Mouse (Mus musculus): ENCODE measurements at regions not wholly inside any gene's neighbourhood (a gene's known extent, or its start where the extent isn't known, plus 50 kb on each side); places are given as distances from the start of the nearest gene placed in this dataset.
"Not testable (repeated sequence)": the region's sequence is repeated elsewhere in the genome, so short reads cannot be mapped to it uniquely, and the experiment has no call there.

DNA sequence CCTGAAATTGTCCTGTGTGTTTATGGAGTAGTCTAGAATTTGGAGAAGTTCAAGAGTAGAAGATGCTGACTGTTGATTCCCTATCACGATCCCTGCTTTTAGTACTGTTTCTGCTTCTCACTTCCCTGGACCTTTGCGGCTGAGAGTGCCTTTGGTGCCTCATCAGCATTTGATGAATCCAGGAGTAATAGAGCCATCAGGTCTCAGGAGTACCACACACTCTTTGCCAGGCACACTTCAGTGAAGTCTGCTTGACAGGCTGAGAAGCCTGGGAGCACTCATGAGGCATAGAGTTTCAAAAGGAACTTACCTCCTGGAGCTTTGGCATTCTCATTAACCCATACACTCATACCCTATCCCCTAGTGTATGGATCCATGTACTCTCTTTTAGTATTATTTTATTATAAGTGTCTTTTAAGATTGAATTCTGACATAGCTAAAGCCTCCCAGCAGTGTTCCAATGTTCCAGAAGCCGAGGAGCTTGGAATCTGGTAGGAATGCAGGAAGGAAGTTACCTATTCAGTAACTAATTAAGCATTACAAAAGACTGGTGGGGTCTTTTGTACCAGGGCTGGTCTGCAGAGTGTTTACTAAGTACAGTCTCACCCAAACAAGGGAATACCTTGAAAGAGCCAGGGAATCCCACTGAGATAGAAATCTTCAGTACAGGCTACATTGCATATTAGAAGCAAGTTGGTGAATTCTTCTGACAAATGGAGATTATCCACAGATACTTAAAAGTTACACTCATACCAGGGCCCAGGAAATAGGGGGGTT lies 139.7 kb downstream of the Tex13c3 start:
- ATAC-seq = not testable (repeated sequence)
- WGBS = 71% methylated on average over 3 of the region's 3 CpGs

DNA sequence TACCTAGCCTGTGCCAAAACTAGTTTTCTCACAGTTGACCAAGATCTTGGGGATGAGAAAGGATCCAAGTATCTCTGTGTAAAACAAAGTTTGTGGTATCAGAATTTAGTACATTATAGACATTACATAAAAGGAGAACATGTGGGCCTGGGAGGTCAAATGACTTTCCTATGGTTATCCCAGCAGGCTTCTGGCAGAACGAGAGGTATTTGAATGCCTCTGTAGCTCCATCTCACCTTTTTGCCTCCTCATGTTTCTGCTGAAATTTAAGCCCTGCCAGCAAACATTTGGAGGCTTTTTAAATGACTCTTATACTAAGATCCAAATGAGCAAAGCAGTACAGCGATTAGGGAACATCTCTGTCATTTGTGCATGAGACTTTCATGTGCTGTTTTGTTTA lies 167.8 kb downstream of the Tex13c3 start:
- H3K36me3 ChIP-seq (ENCODE audit: control insufficient read depth, insufficient read depth, low read length) = no peaks in the 10 kb centered on the region
- no peak overlapping the region for H3K4me3 ChIP-seq (ENCODE audit: low read depth, low read length)
- H3K4me2 ChIP-seq (ENCODE audit: low read length) = no peak overlapping the region
- H3K4me1 ChIP-seq (ENCODE audit: control insufficient read depth, insufficient read depth, low read length) = no peaks in the 10 kb centered on the region
- H3K27ac ChIP-seq (ENCODE audit: low read depth, low read length) = no peak overlapping the region
- WGBS = 79% methylated on average over 2 of the region's 2 CpGs
- H3K9me3 ChIP-seq (replicated peaks; ENCODE audit: control insufficient read depth, low read length) = no peaks in the 10 kb centered on the region
- DNase-seq (ENCODE audit: low spot score) = no peak
- ATAC-seq = no peak
- no peak overlapping the region for H3K9ac ChIP-seq (ENCODE audit: low read length)
- no peaks in the 10 kb centered on the region for H3K27me3 ChIP-seq (replicated peaks; ENCODE audit: control insufficient read depth, insufficient read depth, low read length)

More for the DNA sequence above, 139.7 kb downstream of the Tex13c3 start:
- not testable (repeated sequence) for H3K4me3 ChIP-seq (ENCODE audit: low read depth, low read length); H3K36me3 ChIP-seq (ENCODE audit: control insufficient read depth, insufficient read depth, low read length); H3K27ac ChIP-seq (ENCODE audit: low read depth, low read length); H3K27me3 ChIP-seq (replicated peaks; ENCODE audit: control insufficient read depth, insufficient read depth, low read length); H3K9me3 ChIP-seq (replicated peaks; ENCODE audit: control insufficient read depth, low read length); H3K4me2 ChIP-seq (ENCODE audit: low read length); DNase-seq (ENCODE audit: low spot score); H3K4me1 ChIP-seq (ENCODE audit: control insufficient read depth, insufficient read depth, low read length); H3K9ac ChIP-seq (ENCODE audit: low read length)

DNA sequence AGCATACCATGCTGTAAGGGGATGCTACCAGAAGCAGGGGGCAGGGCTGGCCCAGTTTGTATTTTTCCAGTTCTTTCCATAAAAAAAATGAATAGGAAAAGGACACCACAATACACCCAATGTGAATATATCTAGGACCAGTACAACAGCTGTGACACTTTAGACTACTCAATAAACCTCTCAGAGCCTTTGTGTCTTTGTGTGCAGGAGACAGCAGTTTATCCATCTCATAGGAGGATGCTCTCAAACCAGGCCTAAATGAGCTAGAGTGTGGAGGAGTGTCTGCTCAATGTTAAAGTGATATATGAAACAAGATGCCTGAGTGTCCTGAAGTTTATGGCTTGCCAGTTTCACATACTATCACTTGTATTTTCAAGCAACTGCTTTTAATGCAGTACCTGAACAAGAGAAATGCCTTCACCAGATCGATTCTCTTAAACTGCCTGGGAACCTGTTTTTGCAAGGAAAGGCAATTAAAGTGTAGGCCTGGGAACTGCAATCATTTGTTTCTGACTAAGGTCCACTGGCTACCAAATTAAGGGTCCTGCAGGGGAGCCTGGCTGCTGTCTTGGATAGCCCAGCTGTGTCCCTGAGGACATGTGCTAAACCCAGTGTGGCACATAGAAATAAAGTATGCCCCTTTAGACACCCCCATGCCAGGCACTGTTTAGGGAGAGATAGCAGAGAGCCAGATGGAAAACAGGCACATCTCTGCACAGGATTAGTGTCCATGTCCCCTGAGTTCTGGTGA lies 169.1 kb downstream of the Tex13c3 start:
- Histone ChIP-seq H3K27me3 (replicated peaks; ENCODE audit: control insufficient read depth, insufficient read depth, low read length) (no peaks in the 10 kb centered on the region), H3K4me1 (ENCODE audit: control insufficient read depth, insufficient read depth, low read length) (no peaks in the 10 kb centered on the region), H3K27ac (ENCODE audit: low read depth, low read length) (no peak overlapping the region), H3K4me3 (ENCODE audit: low read depth, low read length) (no peak overlapping the region), H3K9ac (ENCODE audit: low read length) (no peak overlapping the region), H3K4me2 (ENCODE audit: low read length) (no peak overlapping the region), H3K9me3 (replicated peaks; ENCODE audit: control insufficient read depth, low read length) (no peaks in the 10 kb centered on the region), H3K36me3 (ENCODE audit: control insufficient read depth, insufficient read depth, low read length) (no peaks in the 10 kb centered on the region)
- WGBS = 62% methylated on average over 1 of the region's 1 CpGs
- ATAC-seq (no peak), DNase-seq (ENCODE audit: low spot score) (no peak)

DNA sequence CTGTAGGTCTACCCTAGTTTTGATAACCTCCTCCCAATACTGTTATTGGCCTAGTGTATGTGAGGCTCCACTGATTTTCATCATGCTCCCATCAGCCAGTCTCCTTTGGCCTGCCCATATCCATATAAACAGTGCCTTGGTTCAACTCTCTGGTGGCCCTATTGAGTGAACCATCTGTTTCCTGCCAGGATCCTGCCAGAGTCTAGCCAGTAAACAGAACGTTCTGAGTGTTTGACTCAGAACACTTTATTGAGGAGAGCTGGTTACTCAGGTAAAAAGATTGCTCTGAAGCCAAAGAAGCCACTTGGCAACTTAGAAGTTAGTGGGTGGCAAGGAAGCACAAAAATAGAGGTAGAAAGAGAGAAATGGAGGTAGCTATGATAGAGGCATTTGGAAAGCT lies 169.7 kb downstream of the Tex13c3 start:
- Histone ChIP-seq H3K4me3 (ENCODE audit: low read depth, low read length) (no peak overlapping the region), H3K4me2 (ENCODE audit: low read length) (no peak overlapping the region), H3K9ac (ENCODE audit: low read length) (no peak overlapping the region), H3K27me3 (replicated peaks; ENCODE audit: control insufficient read depth, insufficient read depth, low read length) (no peaks in the 10 kb centered on the region), H3K9me3 (replicated peaks; ENCODE audit: control insufficient read depth, low read length) (no peaks in the 10 kb centered on the region), H3K4me1 (ENCODE audit: control insufficient read depth, insufficient read depth, low read length) (no peaks in the 10 kb centered on the region), H3K36me3 (ENCODE audit: control insufficient read depth, insufficient read depth, low read length) (no peaks in the 10 kb centered on the region), H3K27ac (ENCODE audit: low read depth, low read length) (no peak overlapping the region)
- DNase-seq (ENCODE audit: low spot score) (no peak), ATAC-seq (no peak)
- WGBS = 44% methylated on average over 1 of the region's 1 CpGs

DNA sequence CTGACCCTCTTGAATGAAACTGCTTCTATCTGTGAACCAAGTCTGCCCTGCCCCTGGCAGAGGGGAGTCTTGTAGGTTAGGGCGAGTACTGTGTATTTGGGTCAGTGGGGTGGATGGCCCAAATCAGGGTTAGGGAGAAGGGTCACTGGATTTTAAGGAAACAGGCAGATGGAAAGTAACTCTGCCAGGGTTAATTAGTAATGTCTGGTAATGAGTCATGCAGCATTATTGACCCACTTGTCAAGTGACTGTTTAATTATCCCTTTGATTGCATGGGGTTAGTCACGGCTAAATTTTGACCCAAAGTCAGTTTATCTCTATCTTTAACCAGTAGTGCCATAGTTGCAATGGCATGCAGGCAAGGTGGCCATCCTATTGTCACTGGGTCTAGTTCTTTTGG lies 192.9 kb downstream of the Tex13c3 start:
- WGBS = 79% methylated on average over 2 of the region's 2 CpGs
- no peak for ATAC-seq

DNA sequence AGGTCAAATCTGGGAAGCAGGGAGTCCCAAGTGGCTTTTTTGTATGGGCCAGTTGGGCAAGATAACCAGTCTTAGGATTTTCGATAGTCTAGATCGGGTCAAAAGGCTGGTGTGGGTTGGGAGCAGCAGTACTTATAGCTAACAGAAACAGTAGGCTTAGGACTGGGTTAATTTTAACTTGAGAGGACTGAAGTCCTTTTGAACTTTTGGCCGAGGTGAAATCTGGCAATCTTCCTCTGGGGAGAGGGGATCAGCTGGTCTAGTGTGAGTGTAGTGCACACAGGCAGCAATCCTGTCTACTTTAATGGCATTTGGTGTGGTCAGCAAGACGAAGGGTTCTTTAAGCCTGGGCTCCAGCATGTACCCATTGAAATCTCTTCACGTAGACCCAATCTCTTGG lies 194.7 kb downstream of the Tex13c3 start:
- Histone ChIP-seq H3K36me3 (ENCODE audit: control insufficient read depth, insufficient read depth, low read length) (no peaks in the 10 kb centered on the region), H3K4me2 (ENCODE audit: low read length) (no peak overlapping the region), H3K4me1 (ENCODE audit: control insufficient read depth, insufficient read depth, low read length) (no peaks in the 10 kb centered on the region), H3K27me3 (replicated peaks; ENCODE audit: control insufficient read depth, insufficient read depth, low read length) (no peaks in the 10 kb centered on the region), H3K9me3 (replicated peaks; ENCODE audit: control insufficient read depth, low read length) (no peaks in the 10 kb centered on the region), H3K9ac (ENCODE audit: low read length) (no peak overlapping the region), H3K4me3 (ENCODE audit: low read depth, low read length) (no peak overlapping the region), H3K27ac (ENCODE audit: low read depth, low read length) (no peak overlapping the region)
- ATAC-seq = no peak
- DNase-seq (ENCODE audit: low spot score) = no peak
- 83% methylated on average over 5 of the region's 5 CpGs for WGBS

More for the DNA sequence above, 192.9 kb downstream of the Tex13c3 start:
- H3K4me1 ChIP-seq (ENCODE audit: control insufficient read depth, insufficient read depth, low read length) = no peaks in the 10 kb centered on the region
- H3K4me3 ChIP-seq (ENCODE audit: low read depth, low read length) = no peak overlapping the region
- H3K36me3 ChIP-seq (ENCODE audit: control insufficient read depth, insufficient read depth, low read length) = no peaks in the 10 kb centered on the region
- no peak overlapping the region for H3K27ac ChIP-seq (ENCODE audit: low read depth, low read length)
- no peaks in the 10 kb centered on the region for H3K27me3 ChIP-seq (replicated peaks; ENCODE audit: control insufficient read depth, insufficient read depth, low read length)
- no peak for DNase-seq (ENCODE audit: low spot score)
- no peaks in the 10 kb centered on the region for H3K9me3 ChIP-seq (replicated peaks; ENCODE audit: control insufficient read depth, low read length)
- no peak overlapping the region for H3K9ac ChIP-seq (ENCODE audit: low read length)
- H3K4me2 ChIP-seq (ENCODE audit: low read length) = no peak overlapping the region

DNA sequence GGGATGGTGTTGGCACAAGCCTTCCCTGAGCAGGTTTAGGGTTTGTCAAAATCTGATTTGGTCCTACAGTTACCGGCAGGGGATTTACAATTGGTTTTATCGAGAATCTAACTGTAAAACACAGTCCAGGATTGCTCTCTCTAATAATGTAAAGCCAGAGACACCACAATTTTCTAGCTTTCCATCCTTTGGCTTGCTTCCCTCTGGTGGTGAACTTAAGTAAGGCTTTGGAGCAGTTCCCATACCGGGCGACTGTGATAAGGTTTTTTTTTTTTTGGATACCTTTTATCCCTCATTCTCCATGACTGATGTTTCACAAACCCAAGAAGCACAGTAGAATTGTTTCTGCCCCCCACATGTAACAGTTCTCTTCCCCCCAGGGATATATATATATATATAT lies 195.3 kb downstream of the Tex13c3 start:
- Histone ChIP-seq H3K4me1 (ENCODE audit: control insufficient read depth, insufficient read depth, low read length) (no peaks in the 10 kb centered on the region), H3K36me3 (ENCODE audit: control insufficient read depth, insufficient read depth, low read length) (no peaks in the 10 kb centered on the region), H3K9ac (ENCODE audit: low read length) (no peak overlapping the region), H3K27me3 (replicated peaks; ENCODE audit: control insufficient read depth, insufficient read depth, low read length) (no peaks in the 10 kb centered on the region), H3K4me2 (ENCODE audit: low read length) (no peak overlapping the region), H3K4me3 (ENCODE audit: low read depth, low read length) (no peak overlapping the region), H3K9me3 (replicated peaks; ENCODE audit: control insufficient read depth, low read length) (no peaks in the 10 kb centered on the region), H3K27ac (ENCODE audit: low read depth, low read length) (no peak overlapping the region)
- peak; percentile 10 for DNase-seq (ENCODE audit: low spot score)
- ATAC-seq = no peak
- WGBS = 75% methylated on average over 4 of the region's 4 CpGs

DNA sequence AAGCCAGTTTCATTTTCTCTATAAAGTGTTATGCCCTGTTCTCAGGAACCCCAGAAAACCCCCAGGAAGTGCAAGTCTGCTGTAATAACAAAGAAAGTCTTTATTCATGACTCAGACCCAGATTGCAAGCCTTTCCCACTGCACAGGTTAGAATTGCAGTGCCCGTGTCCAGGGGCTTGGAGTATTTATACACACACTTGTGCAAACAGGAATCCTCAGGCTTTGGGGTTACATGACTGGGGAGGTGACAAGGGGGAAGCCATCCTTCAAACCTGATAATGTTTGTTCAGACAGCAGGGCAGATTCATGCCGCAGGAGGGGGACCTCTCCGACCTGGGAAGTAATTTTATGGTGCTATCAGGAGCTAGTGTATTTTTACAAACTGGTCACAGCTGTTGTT lies 198.0 kb downstream of the Tex13c3 start:
- ATAC-seq = no peak
- no peak for DNase-seq (ENCODE audit: low spot score)
- Histone ChIP-seq H3K9ac (ENCODE audit: low read length) (no peak overlapping the region), H3K27ac (ENCODE audit: low read depth, low read length) (no peak overlapping the region), H3K36me3 (ENCODE audit: control insufficient read depth, insufficient read depth, low read length) (no peaks in the 10 kb centered on the region), H3K27me3 (replicated peaks; ENCODE audit: control insufficient read depth, insufficient read depth, low read length) (no peaks in the 10 kb centered on the region), H3K9me3 (replicated peaks; ENCODE audit: control insufficient read depth, low read length) (no peaks in the 10 kb centered on the region), H3K4me1 (ENCODE audit: control insufficient read depth, insufficient read depth, low read length) (no peaks in the 10 kb centered on the region), H3K4me2 (ENCODE audit: low read length) (no peak overlapping the region), H3K4me3 (ENCODE audit: low read depth, low read length) (no peak overlapping the region)
- 87% methylated on average over 3 of the region's 3 CpGs for WGBS

DNA sequence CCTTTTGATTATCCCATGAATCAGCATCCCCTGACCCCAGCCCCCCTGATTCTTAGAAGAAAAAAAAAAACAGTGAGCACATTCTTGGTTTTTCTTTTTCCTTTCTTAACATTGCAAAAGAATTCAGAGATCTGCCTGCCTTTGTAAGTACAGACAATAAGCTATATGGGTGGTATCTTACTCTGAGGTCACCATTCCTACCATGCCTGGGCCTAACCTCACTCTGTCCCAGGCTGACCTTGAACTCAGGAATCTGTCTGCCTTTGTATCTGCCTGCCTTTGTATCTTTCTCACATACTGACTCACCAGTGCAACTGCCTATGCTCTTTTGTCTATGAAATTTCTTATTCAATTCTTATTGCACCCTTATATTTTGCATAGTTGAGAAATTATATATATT lies 216.9 kb downstream of the Tex13c3 start:
- Histone ChIP-seq H3K4me1 (ENCODE audit: control insufficient read depth, insufficient read depth, low read length) (no peaks in the 10 kb centered on the region), H3K9me3 (replicated peaks; ENCODE audit: control insufficient read depth, low read length) (no peaks in the 10 kb centered on the region), H3K36me3 (ENCODE audit: control insufficient read depth, insufficient read depth, low read length) (no peaks in the 10 kb centered on the region), H3K27ac (ENCODE audit: low read depth, low read length) (no peak overlapping the region), H3K27me3 (replicated peaks; ENCODE audit: control insufficient read depth, insufficient read depth, low read length) (no peaks in the 10 kb centered on the region), H3K4me2 (ENCODE audit: low read length) (no peak overlapping the region), H3K9ac (ENCODE audit: low read length) (no peak overlapping the region), H3K4me3 (ENCODE audit: low read depth, low read length) (no peak overlapping the region)
- no peak for DNase-seq (ENCODE audit: low spot score)
- no peak for ATAC-seq

All from forebrain, embryonic 14.5 days (tissue).